Mouse (Mus musculus) cerebellum, adult 2 months (tissue): Measurements from ENCODE around the gene Ppm1m. TPM values are rescaled to one million over a fixed set of nuclear protein-coding genes. Genes with fewer than 3 reads are reported as not detected.

Source experiments
- DNase-seq, 2 experiments: peaks; one replicate each; pipeline ENCODE4 v3.0.0; 2021
- H3K27ac ChIP-seq: fragments of 200-500 bp; 2 replicates; pipeline ENCODE4 v1.5.1; 2012; ENCODE audit warnings: low read length, control low read depth, inconsistent platforms; ENCODE audit not compliant: insufficient read depth
- H3K27me3 ChIP-seq: fragments of 200-500 bp; 2 replicates; pipeline ENCODE4 v1.6.1; 2012; ENCODE audit warnings: inconsistent platforms, mild to moderate bottlenecking, low read length, moderate library complexity; ENCODE audit not compliant: control insufficient read depth, insufficient read depth
- H3K4me1 ChIP-seq: fragments of 200-500 bp; 2 replicates; pipeline ENCODE4 v1.6.1; 2011; ENCODE audit warnings: low read length; ENCODE audit not compliant: control insufficient read depth, insufficient read depth
- H3K4me3 ChIP-seq: fragments of 200-500 bp; replicated peaks from 2 replicates; pipeline ENCODE3; 2011; ENCODE audit warnings: mild to moderate bottlenecking, low read depth, low read length, control low read depth; ENCODE audit not compliant: insufficient read depth
- CTCF ChIP-seq: fragments of 200-500 bp; IDR thresholded peaks from 2 replicates; pipeline ENCODE4 v1.5.1; 2011; ENCODE audit warnings: low read depth, mild to moderate bottlenecking, control low read depth, low read length, moderate library complexity, borderline replicate concordance; ENCODE audit not compliant: insufficient read depth
- POLR2A ChIP-seq: fragments of 200-500 bp; IDR thresholded peaks from 2 replicates; pipeline ENCODE4 v1.6.1; 2011; ENCODE audit warnings: low read length, control low read depth, borderline replicate concordance; ENCODE audit not compliant: insufficient read depth
- WGBS: fragments of 180-500 bp; shearing (Covaris S2); methylation state at CpG from one replicate; pipeline ENCODE4 v1.1.7; 2018; 5-methylcytosine and 5-hydroxymethylcytosine counted together
- polyA plus RNA-seq: library from polyadenylated mRNA; depleted of rRNA; stranded (reverse); fragments of >200 nt; gene quantifications from 2 replicates; pipeline ENCODE4 v1.2.3, GENCODE M21; 2012; rRNA removed

Ppm1m gene
- polyA plus RNA-seq, 1 experiment: 38.9 TPM

GRCm38 (mm10) chr9:106147281-106147680 lies 52.3 kb downstream of the Ppm1m start:
- no peak overlapping the region for H3K27ac ChIP-seq
- H3K4me3 ChIP-seq: no peak overlapping the region
- no peak for DNase-seq
- H3K27me3 ChIP-seq: no peaks in the 10 kb centered on the region
- H3K4me1 ChIP-seq: peaks cover 6% of the 10 kb centered on the region
- WGBS: 76% methylated on average over 5 of the region's 5 CpGs
- TF ChIP-seq CTCF: no peak
- no peak for TF ChIP-seq POLR2A

GRCm38 (mm10) chr9:106145582-106145981 lies 54.0 kb downstream of the Ppm1m start:
- DNase-seq: no peak
- TF ChIP-seq CTCF (no peak), POLR2A (no peak)
- no peaks in the 10 kb centered on the region for H3K27me3 ChIP-seq
- no peak overlapping the region for H3K4me3 ChIP-seq
- 68% methylated on average over 2 of the region's 2 CpGs for WGBS
- no peak overlapping the region for H3K27ac ChIP-seq
- peaks cover 12% of the 10 kb centered on the region for H3K4me1 ChIP-seq

Other genes with a start within 250 kb of the Ppm1m start
- 0.10 and 0.11 TPM in 2 replicates for gene Col6a5, start 239.1 kb downstream of the Ppm1m start, polyA plus RNA-seq
- 0.30 and 1.1 TPM in 2 replicates for gene Col6a4, start 103.0 kb downstream of the Ppm1m start, polyA plus RNA-seq
- gene Glyctk, start 41.6 kb downstream of the Ppm1m start, polyA plus RNA-seq: 1.7 and 2.2 TPM in 2 replicates
- gene Wdr82, start 28.8 kb downstream of the Ppm1m start, polyA plus RNA-seq: 137 and 140 TPM in 2 replicates
- 54.7 and 59.1 TPM in 2 replicates for gene Twf2, start 3.4 kb upstream of the Ppm1m start, polyA plus RNA-seq
- gene Tlr9, start 22.9 kb upstream of the Ppm1m start, polyA plus RNA-seq: 0.31 and 0.57 TPM in 2 replicates
- gene Alas1, start 48.9 kb upstream of the Ppm1m start, polyA plus RNA-seq: 117 and 134 TPM in 2 replicates
- gene Poc1a, start 81.3 kb upstream of the Ppm1m start, polyA plus RNA-seq: 3.9 and 4.4 TPM in 2 replicates
- gene Dusp7, start 168.9 kb upstream of the Ppm1m start, polyA plus RNA-seq: 46.4 and 49.6 TPM in 2 replicates
- gene Rpl29, start 229.7 kb upstream of the Ppm1m start, polyA plus RNA-seq: 435 and 475 TPM in 2 replicates
- 16.2 and 16.4 TPM in 2 replicates for gene Acy1, start 238.6 kb upstream of the Ppm1m start, polyA plus RNA-seq
- gene Abhd14b, start 247.7 kb upstream of the Ppm1m start, polyA plus RNA-seq: 59.7 and 68.5 TPM in 2 replicates
- 49.7 and 51.5 TPM in 2 replicates for gene Abhd14a, start 247.9 kb upstream of the Ppm1m start, polyA plus RNA-seq